Mouse (Mus musculus) lung, adult 2 months (tissue): ENCODE data around the gene Raet1e.
"Not testable (repeated sequence)": the region's sequence is repeated elsewhere in the genome, so short reads cannot be mapped to it uniquely, and the experiment has no call there.

Experiments used
- CTCF ChIP-seq: fragments of 200-500 bp; IDR thresholded peaks from 2 replicates; pipeline ENCODE4 v1.5.1; 2011; ENCODE audit warnings: mild to moderate bottlenecking, low read length, control low read depth; ENCODE audit not compliant: insufficient read depth
- POLR2A ChIP-seq: fragments of 200-500 bp; IDR thresholded peaks from 2 replicates; pipeline ENCODE4 v1.6.1; 2011; ENCODE audit warnings: low read depth, mild to moderate bottlenecking, control low read depth, low read length, borderline replicate concordance; ENCODE audit errors: extremely low read depth

- TF ChIP-seq CTCF, POLR2A: not testable (repeated sequence)
Measured at GRCm38 (mm10) chr10:22360252-22360651, 201.9 kb downstream of the Raet1e start, which contains the start of gene Raet1d.
